Mouse (Mus musculus) brain, embryonic 14.5 days (tissue): ENCODE data around the gene Kcna6. TPM values are rescaled to one million over a fixed set of nuclear protein-coding genes. Genes with fewer than 3 reads are reported as not detected.

Source experiments
- DNase-seq: peaks from one replicate; pipeline ENCODE4 v3.0.0-alpha.2; 2011; ENCODE audit warnings: low read depth
- CTCF ChIP-seq: fragments of 200-500 bp; IDR thresholded peaks from 2 replicates; pipeline ENCODE4 v1.5.1; 2012; ENCODE audit warnings: inconsistent platforms, mild to moderate bottlenecking, moderate library complexity, borderline replicate concordance; ENCODE audit not compliant: insufficient read depth, insufficient read length; ENCODE audit errors: extremely low read depth
- POLR2A ChIP-seq: fragments of 200-500 bp; IDR thresholded peaks from 2 replicates; pipeline ENCODE4 v1.6.1; 2012; ENCODE audit warnings: mild to moderate bottlenecking, inconsistent platforms, borderline replicate concordance; ENCODE audit not compliant: poor library complexity, insufficient read depth, insufficient read length, severe bottlenecking; ENCODE audit errors: extremely low read depth
- polyA plus RNA-seq: library from polyadenylated mRNA; depleted of rRNA; stranded (reverse); fragments of >200 nt; gene quantifications from 2 replicates; pipeline ENCODE4 v1.2.3, GENCODE M21; 2012

Kcna6 gene
- polyA plus RNA-seq, 1 experiment: 14.8 TPM

- DNase-seq: peak; percentile 58
- TF ChIP-seq POLR2A (no peak), CTCF (no peak)
Observed at GRCm38 (mm10) chr6:126766552-126766951, 26.1 kb upstream of the Kcna6 start.

- no peak for TF ChIP-seq CTCF
- peak; percentile 61 for DNase-seq
Observed at GRCm38 (mm10) chr6:126764563-126765091, 24.2 kb upstream of the Kcna6 start.

GRCm38 (mm10) chr6:126761362-126761761, 20.9 kb upstream of the Kcna6 start:
- DNase-seq: no peak
- TF ChIP-seq POLR2A: no peak
- TF ChIP-seq CTCF: no peak

GRCm38 (mm10) chr6:126755729-126756411, 15.4 kb upstream of the Kcna6 start:
- TF ChIP-seq CTCF (no peak), POLR2A (no peak)
- DNase-seq: no peak

GRCm38 (mm10) chr6:126752520-126752919, 12.0 kb upstream of the Kcna6 start:
- peak; percentile 71 for DNase-seq

GRCm38 (mm10) chr6:126745888-126746287, 5.4 kb upstream of the Kcna6 start:
- TF ChIP-seq POLR2A: no peak
- no peak for TF ChIP-seq CTCF
- peak; percentile 53 for DNase-seq

More at GRCm38 (mm10) chr6:126752520-126752919, 12.0 kb upstream of the Kcna6 start:
- TF ChIP-seq POLR2A: no peak
- TF ChIP-seq CTCF: no peak

GRCm38 (mm10) chr6:126742610-126743009, 2.1 kb upstream of the Kcna6 start:
- DNase-seq: peak; percentile 36
- TF ChIP-seq CTCF: no peak
- no peak for TF ChIP-seq POLR2A

- peak; percentile 48 for DNase-seq
- TF ChIP-seq POLR2A (no peak), CTCF (no peak)
Observed at GRCm38 (mm10) chr6:126739326-126740210, 906 bp downstream of the Kcna6 start.

- TF ChIP-seq CTCF (no peak), POLR2A (no peak)
- DNase-seq: no peak
Observed at GRCm38 (mm10) chr6:126736996-126737395, 3.5 kb downstream of the Kcna6 start.

GRCm38 (mm10) chr6:126735806-126736205, 4.7 kb downstream of the Kcna6 start:
- TF ChIP-seq POLR2A (no peak), CTCF (no peak)
- DNase-seq: no peak

- DNase-seq: peak; percentile 43
- no peak for TF ChIP-seq CTCF
- no peak for TF ChIP-seq POLR2A
Observed at GRCm38 (mm10) chr6:126732645-126733044, 7.8 kb downstream of the Kcna6 start.
